Mouse (Mus musculus): Measurements from ENCODE around the gene Smug1.

GRCm38 (mm10) chr15:103108066-103108676 lies 58.7 kb downstream of the Smug1 start:
- TF ChIP-seq CTCF (IDR thresholded peaks at IDR 0.05; ENCODE audit: low read depth, low read length) (no peak), POLR2A (IDR thresholded peaks at IDR 0.05; ENCODE audit: borderline replicate concordance, low read depth, low read length) (no peak)
